Mouse (Mus musculus) central nervous system, embryonic 18 days (tissue): ENCODE results near the gene Zfp551. TPM values are rescaled to one million over a fixed set of nuclear protein-coding genes. Genes with fewer than 3 reads are reported as not detected.

Experiments used
- polyA plus RNA-seq: library from polyadenylated mRNA; depleted of rRNA; stranded (reverse); fragments of >200 nt; gene quantifications from 2 replicates; pipeline ENCODE4 v1.2.3, GENCODE M21; 2012; rRNA removed

The Zfp551 gene
- 5.9 and 6.3 TPM in 2 replicates for polyA plus RNA-seq

GRCm38 (mm10) chr7:12422245-12422849 is at the start of gene Zfp551:
Gene Zfp551 (minus strand): TSS chr7:12422751.

DNA sequence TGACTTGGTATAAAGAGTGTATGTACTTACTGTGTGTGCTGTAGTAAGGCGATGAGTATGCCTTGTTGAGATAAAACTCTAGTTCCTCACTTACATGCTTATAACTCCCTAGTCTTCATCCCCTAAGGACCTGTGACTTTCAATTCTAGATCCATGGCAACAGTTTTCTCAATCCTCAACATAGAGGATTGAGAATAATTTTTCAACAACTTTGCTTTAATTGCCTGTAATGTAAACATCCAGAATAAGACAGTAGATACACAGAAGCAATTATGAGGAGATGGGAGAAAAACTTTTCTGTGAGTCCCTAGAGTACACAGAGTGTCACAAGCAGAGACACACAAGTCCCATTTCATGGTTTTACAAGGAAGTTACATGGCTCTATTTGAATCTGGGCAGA is 53.4 kb downstream of the Zfp551 start, which contains the start of gene Vmn1r84:
Gene Vmn1r84 (minus strand): TSS at position 101 of the 400 bp plus-strand sequence.

Other genes with a start within 250 kb of the Zfp551 start
- not detected in 2 replicates for gene Vmn1r80, start 233.5 kb downstream of the Zfp551 start, polyA plus RNA-seq
- gene Vmn1r81, start 154.5 kb downstream of the Zfp551 start, polyA plus RNA-seq = not detected in 2 replicates
- gene Vmn1r82, start 122.3 kb downstream of the Zfp551 start, polyA plus RNA-seq = not detected in 2 replicates
- not detected in 2 replicates for gene Vmn1r83, start 93.3 kb downstream of the Zfp551 start, polyA plus RNA-seq
- not detected in 2 replicates for gene Vmn1r84, start 53.5 kb downstream of the Zfp551 start, polyA plus RNA-seq
- gene Zfp606, start 55.5 kb upstream of the Zfp551 start, polyA plus RNA-seq = 16.5 and 17.3 TPM in 2 replicates
- gene 2900092C05Rik, start 89.8 kb upstream of the Zfp551 start, polyA plus RNA-seq = not detected in 2 replicates
- gene Vmn2r53, start 186.0 kb upstream of the Zfp551 start, polyA plus RNA-seq = under 0.01 and 0.01 TPM in 2 replicates
- gene Vmn2r54, start 217.6 kb upstream of the Zfp551 start, polyA plus RNA-seq = not detected in 2 replicates